Mouse (Mus musculus): ENCODE data around the gene Degs1. TPM values are rescaled to one million over a fixed set of nuclear protein-coding genes. Genes with fewer than 3 reads are reported as not detected.

The Degs1 gene
- polyA plus RNA-seq, 1 experiment: 26.6 TPM

- no peak for TF ChIP-seq GATA1 (IDR thresholded peaks at IDR 0.05; ENCODE audit: low read length)
Observed at GRCm38 (mm10) chr1:182289781-182290180, 7.2 kb upstream of the Degs1 start.

DNA sequence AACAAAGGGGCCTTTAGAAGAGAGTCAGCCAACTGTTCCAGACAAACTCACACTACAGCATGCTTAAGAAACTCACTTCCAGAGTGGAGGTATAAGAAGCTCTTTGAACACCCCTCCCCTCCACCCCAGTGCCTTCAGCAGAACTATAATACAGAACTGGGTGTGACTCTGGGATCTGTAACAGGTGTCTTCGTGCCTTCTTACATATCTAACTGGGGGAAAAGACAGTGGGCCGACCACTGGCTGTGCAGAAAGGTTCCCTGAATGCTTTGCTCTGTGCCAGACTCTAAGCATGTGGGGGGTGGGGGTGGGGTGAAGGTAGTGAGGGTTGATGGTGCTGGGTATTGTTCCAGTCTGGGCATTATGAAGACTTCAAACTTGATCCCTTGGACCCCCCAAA is 6.0 kb upstream of the Degs1 start:
- TF ChIP-seq GATA1 (IDR thresholded peaks at IDR 0.05; ENCODE audit: low read length): no peak

DNA sequence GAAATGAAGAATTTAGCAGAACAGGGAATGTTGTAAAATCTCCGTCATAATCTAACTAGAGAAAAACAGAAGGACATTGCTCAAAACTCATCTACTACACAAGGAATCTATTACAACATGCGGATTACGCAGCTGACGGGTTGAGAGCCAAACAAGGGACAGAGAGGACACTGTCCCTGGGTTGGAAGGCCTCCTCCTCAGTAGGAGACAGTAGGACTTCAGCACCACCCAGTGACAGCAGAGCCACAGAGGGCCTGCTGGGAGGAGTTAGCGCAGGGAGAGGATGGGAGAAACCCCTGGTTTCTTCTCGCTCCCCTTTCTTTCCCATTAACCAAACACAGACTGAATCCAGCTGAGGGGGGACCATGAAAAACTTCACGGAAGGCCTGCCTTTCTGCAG is 5.2 kb upstream of the Degs1 start:
- no peak for TF ChIP-seq GATA1 (IDR thresholded peaks at IDR 0.05; ENCODE audit: low read length)

DNA sequence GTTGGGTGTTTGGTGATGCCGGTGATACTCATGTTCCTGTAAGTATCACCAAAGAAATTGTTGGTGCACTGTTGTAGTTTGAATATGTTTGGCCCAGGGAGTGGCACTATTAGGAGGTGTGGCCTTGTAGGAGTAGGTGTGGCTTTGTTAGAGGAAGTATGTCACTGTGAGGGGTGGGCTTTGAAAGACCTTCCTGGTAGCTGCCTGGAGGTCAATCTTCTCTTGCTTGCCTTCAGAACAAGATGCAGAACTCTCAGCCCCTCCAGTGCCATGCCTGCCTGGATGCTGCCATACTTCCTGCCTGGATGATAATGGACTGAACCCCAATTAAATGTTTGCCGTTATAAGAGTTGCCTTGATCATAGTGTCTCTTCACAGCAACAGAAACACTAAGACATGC is 2.2 kb upstream of the Degs1 start:
- TF ChIP-seq GATA1 (IDR thresholded peaks at IDR 0.05; ENCODE audit: low read length): no peak

DNA sequence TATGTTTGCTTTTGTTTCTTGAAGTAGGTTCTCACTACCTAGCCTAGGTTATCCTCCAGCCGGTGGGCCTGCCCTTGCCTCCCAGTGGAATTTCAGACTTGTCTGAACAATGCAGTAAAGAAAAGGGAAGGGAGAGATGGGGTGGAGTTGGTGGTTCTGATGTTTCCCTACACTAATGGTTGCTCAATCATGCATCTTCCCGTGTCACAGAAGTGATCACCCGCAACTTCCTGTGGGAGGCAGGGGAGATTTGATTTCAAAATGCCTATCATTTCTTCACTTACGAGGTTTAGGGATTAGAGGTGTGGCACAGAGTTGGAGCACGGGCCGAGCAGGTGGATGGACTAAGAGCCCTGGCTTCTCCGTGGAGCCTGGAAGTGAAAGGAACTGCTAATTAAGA is 627 bp upstream of the Degs1 start:
- TF ChIP-seq GATA1 (IDR thresholded peaks at IDR 0.05; ENCODE audit: low read length): no peak

DNA sequence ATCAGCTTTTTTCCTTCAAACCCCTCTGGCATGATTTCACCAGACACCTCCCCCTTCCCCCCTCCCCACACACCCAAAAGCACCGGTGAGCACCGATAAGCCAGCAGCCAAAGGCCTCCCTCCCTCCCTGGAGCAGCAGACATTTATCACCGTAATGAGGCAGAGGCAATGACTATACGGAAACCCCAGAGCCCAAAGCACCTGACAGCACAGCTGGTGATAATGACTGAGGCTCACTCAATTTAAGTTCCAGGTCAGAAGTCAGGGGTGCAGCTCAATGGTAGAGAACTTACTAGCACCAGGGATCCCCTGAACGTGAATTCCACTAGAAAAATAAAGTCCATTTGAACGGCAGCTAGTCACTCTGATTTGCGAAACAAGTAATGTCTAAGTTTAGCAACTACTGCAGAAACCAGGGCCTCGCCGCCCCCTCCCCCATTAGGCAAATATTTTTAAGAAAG is 1.3 kb downstream of the Degs1 start:
- no peak for TF ChIP-seq GATA1 (IDR thresholded peaks at IDR 0.05; ENCODE audit: low read length)

- no peak for TF ChIP-seq GATA1 (IDR thresholded peaks at IDR 0.05; ENCODE audit: low read length)
Observed at GRCm38 (mm10) chr1:182280577-182280976, 2.0 kb downstream of the Degs1 start.

DNA sequence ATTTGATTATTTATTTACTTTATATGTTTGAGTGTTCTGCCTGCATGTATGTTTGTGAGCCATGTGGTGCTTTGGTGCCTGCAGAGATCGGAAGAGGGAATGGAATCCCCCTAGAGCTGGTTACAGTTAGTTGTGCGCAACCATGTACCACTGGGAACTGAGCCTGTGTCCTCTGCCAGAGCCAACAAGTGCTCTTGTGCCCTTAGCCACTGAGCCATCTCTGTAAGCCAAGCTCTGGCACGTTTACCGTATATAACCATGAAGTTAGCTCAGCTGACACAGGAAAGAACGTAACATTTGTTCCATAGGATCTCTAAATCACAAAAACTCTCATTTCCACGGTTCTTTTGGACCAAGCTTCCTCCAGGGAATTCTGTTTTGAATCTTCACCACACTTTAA is 2.6 kb downstream of the Degs1 start:
- TF ChIP-seq GATA1 (IDR thresholded peaks at IDR 0.05; ENCODE audit: low read length): no peak

DNA sequence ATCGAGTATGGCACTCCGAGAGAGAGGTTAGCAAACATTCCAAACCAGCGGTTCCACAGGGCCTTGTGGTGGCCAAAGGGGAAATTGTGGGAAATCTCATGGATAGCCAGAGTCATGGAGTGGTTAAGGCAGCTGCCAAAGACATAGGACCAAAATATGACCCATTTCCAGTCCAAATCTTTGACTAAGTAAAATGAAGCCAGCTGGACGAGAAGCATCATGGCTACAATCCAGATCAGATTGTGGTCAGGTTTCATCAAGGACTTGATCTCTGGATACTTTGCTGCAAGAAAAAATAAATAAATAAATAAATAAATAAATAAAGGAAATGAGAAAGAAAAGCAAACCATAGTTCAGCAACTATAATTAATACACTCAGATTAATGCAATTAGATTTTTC is 3.2 kb downstream of the Degs1 start:
- no peak for TF ChIP-seq GATA1 (IDR thresholded peaks at IDR 0.05; ENCODE audit: low read length)

- TF ChIP-seq GATA1 (IDR thresholded peaks at IDR 0.05; ENCODE audit: low read length): no peak
Observed at GRCm38 (mm10) chr1:182275109-182275508, 7.5 kb downstream of the Degs1 start.

DNA sequence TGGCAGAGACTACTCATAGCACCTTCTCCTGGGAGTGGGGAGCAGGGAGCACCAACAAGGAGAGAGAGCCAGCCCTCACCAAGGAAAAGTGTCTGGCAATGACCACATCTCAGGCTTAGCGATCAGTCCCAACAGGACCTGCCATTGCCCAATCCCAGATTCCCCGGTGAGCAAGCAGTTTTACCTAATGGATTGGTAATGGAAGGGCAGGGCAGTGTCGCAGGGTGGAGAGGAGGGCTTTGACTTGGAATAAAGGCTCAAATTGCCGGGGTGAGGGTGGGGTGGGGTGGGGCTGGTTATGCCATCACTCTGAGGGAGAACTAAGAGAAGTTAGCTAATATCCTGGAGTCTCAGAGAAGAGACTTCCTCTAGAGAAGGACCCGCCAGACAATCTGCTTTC is 11.0 kb downstream of the Degs1 start:
- no peak for TF ChIP-seq GATA1 (IDR thresholded peaks at IDR 0.05; ENCODE audit: low read length)

DNA sequence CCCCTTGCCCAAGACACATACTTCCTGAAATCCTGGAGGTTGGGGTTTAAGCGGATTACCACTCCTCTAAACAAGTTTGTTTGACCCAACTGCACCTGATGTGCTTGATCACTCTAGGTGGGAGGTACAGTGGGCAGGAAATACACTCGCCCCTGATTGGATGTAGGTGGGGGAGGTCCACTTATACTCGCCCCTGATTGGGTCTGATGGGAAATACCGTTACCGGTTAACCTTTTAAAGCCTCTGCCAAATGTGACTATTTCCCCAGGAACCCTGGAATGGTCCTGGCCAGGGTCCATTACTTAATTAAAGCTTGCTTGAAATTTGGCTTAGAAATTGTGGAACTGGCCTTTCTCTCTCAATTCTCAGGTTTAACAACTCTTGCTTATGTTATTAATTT is 11.5 kb downstream of the Degs1 start:
- TF ChIP-seq GATA1 (IDR thresholded peaks at IDR 0.05; ENCODE audit: low read length): no peak

GRCm38 (mm10) chr1:182268317-182268716 is 14.3 kb downstream of the Degs1 start:
- TF ChIP-seq GATA1 (IDR thresholded peaks at IDR 0.05; ENCODE audit: low read length): no peak

DNA sequence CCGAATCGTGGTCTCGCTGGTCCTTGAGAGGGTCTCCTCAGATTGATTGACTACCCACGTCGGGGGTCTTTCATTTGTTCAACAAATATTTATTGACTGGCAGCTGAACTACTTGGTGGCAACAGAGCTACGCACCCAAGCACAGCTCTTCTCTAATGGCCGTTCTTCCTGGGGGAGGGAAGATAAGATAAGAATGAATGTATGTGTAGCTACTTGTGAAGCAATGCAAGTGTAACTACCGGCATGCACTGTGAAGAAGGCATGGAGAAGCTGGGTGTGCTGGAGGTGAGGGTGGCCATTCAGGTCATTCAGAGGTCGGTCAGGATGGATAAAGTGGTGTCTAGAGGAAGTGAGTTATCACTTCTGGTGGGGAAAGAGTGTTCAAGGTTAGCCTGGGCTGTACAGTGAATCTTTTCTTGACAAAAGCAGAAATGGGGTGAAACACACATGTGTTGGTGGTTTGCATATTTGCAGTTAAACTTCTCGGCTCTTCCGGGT is 16.5 kb downstream of the Degs1 start:
- TF ChIP-seq GATA1 (IDR thresholded peaks at IDR 0.05; ENCODE audit: low read length): no peak

- no peak for TF ChIP-seq GATA1 (IDR thresholded peaks at IDR 0.05; ENCODE audit: low read length)
Observed at GRCm38 (mm10) chr1:182256041-182256680, 26.4 kb downstream of the Degs1 start.

- no peak for TF ChIP-seq GATA1 (IDR thresholded peaks at IDR 0.05; ENCODE audit: low read length)
Observed at GRCm38 (mm10) chr1:182255031-182255430, 27.6 kb downstream of the Degs1 start.

DNA sequence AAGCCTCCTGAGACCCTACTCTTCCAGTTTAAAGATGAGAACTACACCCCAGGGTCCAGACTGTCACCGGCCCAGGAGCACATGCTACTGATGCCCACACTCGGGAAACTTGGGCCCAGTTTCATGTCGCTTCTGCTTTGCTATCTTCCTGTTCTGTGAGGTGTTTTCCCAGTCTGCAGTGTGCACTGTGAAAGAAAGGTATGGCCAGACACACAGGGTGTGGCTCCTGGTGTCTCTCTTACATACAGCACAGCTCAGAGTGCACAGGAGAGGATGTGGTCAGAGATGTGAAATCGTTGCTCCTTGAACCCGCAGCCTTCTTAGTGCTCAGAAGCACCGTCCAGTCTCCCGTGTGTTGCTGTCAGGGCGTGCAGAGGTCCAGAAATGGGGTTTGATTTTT is 28.0 kb downstream of the Degs1 start:
- TF ChIP-seq GATA1 (IDR thresholded peaks at IDR 0.05; ENCODE audit: low read length): no peak
